Mouse (Mus musculus): ENCODE results near the gene Ppp1r1a. TPM values are rescaled to one million over a fixed set of nuclear protein-coding genes. Genes with fewer than 3 reads are reported as not detected.

Ppp1r1a gene
- polyA plus RNA-seq (2014; fragmentation: Illumina TruSeq; extraction: RNeasy Lipid Tissue Mini Kit (QIAGEN cat#74804); ENCODE audit: low read depth, low replicate concordance) = 26.2 TPM

DNA sequence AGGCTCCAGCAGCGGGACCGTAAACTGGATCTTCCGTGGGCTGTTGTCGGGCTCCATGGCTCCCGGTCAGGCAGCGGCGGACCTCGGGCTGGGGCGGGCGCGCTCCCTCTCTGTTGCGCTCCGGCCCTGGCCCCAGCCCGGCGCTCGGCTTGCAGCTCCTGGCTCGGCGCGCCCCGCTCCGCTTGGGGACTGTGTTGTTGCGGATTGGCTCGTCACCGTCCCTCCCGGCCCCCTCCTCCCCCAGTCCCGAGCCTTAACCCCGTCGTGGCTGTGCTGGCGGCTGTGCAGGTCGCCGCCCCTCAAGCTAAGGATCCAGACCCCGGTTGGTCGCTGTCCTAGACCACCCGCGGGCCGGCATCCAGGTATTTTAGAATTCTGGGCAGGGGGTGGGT, at the start of gene Ppp1r1a:
TSS of gene Ppp1r1a (minus strand) at position 182 of the 392 bp plus-strand sequence.

GRCm38 (mm10) chr15:103564981-103565380, 27.2 kb upstream of the Ppp1r1a start, which contains the start of gene Glycam1:
TSS of gene Glycam1 (minus strand) at chr15:103565081.

DNA sequence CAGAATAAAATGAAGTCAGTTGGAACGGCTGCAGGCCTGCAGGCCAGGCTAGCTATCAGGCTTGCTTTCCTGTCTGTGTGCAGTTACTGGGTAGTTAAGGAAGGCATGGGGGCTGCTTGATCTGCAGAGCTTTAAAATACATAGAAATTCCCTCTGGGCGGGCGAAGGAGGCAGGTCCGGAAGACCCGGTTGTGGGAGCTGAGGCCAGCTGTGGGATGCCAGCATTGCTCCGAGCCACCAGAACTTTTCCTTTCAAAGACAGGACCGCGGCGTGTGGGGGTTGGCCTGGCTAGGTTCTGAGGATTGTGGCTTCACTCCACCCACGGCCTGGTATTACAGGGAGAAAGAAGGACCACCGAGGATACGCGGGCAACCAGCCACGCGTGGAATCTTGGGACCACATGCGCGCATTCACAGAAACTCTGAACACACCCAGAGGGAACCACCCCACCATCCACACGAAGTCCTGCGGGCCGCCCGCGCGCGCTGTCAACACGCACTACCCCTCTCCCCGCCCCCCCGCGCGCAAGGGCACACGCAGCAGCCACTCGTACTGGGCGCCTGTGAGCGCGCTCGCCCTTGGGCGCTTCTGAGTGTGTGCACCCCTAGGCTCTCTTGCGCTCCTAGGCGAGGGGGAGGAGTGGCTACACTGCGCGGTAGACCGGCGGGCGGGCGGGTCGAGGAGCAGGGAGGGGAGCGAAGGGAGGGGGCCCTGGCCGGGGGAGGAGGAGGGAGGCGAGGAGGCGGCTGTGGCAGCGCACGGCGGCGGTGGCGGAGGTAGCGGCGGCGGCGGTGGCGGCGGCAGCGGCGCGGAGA, 35.2 kb downstream of the Ppp1r1a start, which contains the start of gene Pde1b:
TSS of gene Pde1b (plus strand) at position 600 of the 816 bp plus-strand sequence.

Other genes starting within 250 kb of the Ppp1r1a start
- 0.63 TPM for gene Gpr84, start 227.4 kb downstream of the Ppp1r1a start, polyA plus RNA-seq (2014; fragmentation: Illumina TruSeq; extraction: RNeasy Lipid Tissue Mini Kit (QIAGEN cat#74804); ENCODE audit: low read depth, low replicate concordance)
- gene Zfp385a, start 197.9 kb downstream of the Ppp1r1a start, polyA plus RNA-seq (2014; fragmentation: Illumina TruSeq; extraction: RNeasy Lipid Tissue Mini Kit (QIAGEN cat#74804); ENCODE audit: low read depth, low replicate concordance) = 27.2 TPM
- 14.1 TPM for gene Itga5, start 171.2 kb downstream of the Ppp1r1a start, polyA plus RNA-seq (2014; fragmentation: Illumina TruSeq; extraction: RNeasy Lipid Tissue Mini Kit (QIAGEN cat#74804); ENCODE audit: low read depth, low replicate concordance)
- gene Gtsf1, start 107.5 kb downstream of the Ppp1r1a start, polyA plus RNA-seq (2014; fragmentation: Illumina TruSeq; extraction: RNeasy Lipid Tissue Mini Kit (QIAGEN cat#74804); ENCODE audit: low read depth, low replicate concordance) = 9.4 TPM
- 3.1 TPM for gene Gtsf2, start 89.5 kb downstream of the Ppp1r1a start, polyA plus RNA-seq (2014; fragmentation: Illumina TruSeq; extraction: RNeasy Lipid Tissue Mini Kit (QIAGEN cat#74804); ENCODE audit: low read depth, low replicate concordance)
- gene Nckap1l, start 84.2 kb downstream of the Ppp1r1a start, polyA plus RNA-seq (2014; fragmentation: Illumina TruSeq; extraction: RNeasy Lipid Tissue Mini Kit (QIAGEN cat#74804); ENCODE audit: low read depth, low replicate concordance) = 11.8 TPM
- gene Pde1b, start 35.0 kb downstream of the Ppp1r1a start, polyA plus RNA-seq (2014; fragmentation: Illumina TruSeq; extraction: RNeasy Lipid Tissue Mini Kit (QIAGEN cat#74804); ENCODE audit: low read depth, low replicate concordance) = 5.9 TPM
- gene Glycam1, start 27.1 kb upstream of the Ppp1r1a start, polyA plus RNA-seq (2014; fragmentation: Illumina TruSeq; extraction: RNeasy Lipid Tissue Mini Kit (QIAGEN cat#74804); ENCODE audit: low read depth, low replicate concordance) = not detected
- gene Mucl1, start 217.5 kb upstream of the Ppp1r1a start, polyA plus RNA-seq (2014; fragmentation: Illumina TruSeq; extraction: RNeasy Lipid Tissue Mini Kit (QIAGEN cat#74804); ENCODE audit: low read depth, low replicate concordance) = 2.5 TPM